Mouse (Mus musculus) lung, embryonic 16.5 days (tissue): ENCODE measurements at regions not wholly inside any gene's neighbourhood (a gene's known extent, or its start where the extent isn't known, plus 50 kb on each side); places are given as distances from the start of the nearest gene placed in this dataset.
A peak's percentile ranks its signal among the peaks of the same experiment; 100 is the strongest.

ENCODE experiments used
- ATAC-seq: fragments of 200-750 bp; cut with Nextera tagmentation; 2 replicates; pipeline ENCODE4 v1.8.0; 2017; ENCODE audit warnings: low read depth, mild to moderate bottlenecking, moderate library complexity
- H3K27ac ChIP-seq: fragments of 300-500 bp; sonication (generic); 2 replicates; pipeline ENCODE4 v1.5.1; 2014; ENCODE audit warnings: mild to moderate bottlenecking, control low read depth, low read length
- H3K27me3 ChIP-seq: fragments of 300-500 bp; sonication (generic); 2 replicates; pipeline ENCODE4 v1.6.1; 2014; ENCODE audit warnings: low read depth, low read length, mixed read lengths; ENCODE audit not compliant: control insufficient read depth, insufficient read depth
- H3K36me3 ChIP-seq: fragments of 300-500 bp; sonication (generic); 2 replicates; pipeline ENCODE4 v1.6.1; 2014; ENCODE audit warnings: low read length; ENCODE audit not compliant: control insufficient read depth, insufficient read depth
- H3K4me1 ChIP-seq: fragments of 300-500 bp; sonication (generic); replicated peaks from 2 replicates; pipeline ENCODE4 v1.6.1; 2014; ENCODE audit warnings: low read length, mixed read lengths; ENCODE audit not compliant: control insufficient read depth, insufficient read depth
- H3K4me2 ChIP-seq: fragments of 300-500 bp; sonication (generic); 2 replicates; pipeline ENCODE4 v1.6.1; 2014; ENCODE audit warnings: low read depth, low read length, control low read depth
- H3K4me3 ChIP-seq: fragments of 300-500 bp; sonication (generic); 2 replicates; pipeline ENCODE4 v1.5.1; 2014; ENCODE audit warnings: mild to moderate bottlenecking, low read length, control low read depth
- H3K9ac ChIP-seq: fragments of 300-500 bp; sonication (generic); 2 replicates; pipeline ENCODE4 v1.6.1; 2014; ENCODE audit warnings: low read length, control low read depth
- H3K9me3 ChIP-seq: fragments of 300-500 bp; sonication (generic); 2 replicates; pipeline ENCODE4 v1.6.1; 2016; ENCODE audit warnings: low read length; ENCODE audit not compliant: control insufficient read depth
- WGBS: fragments of 180-500 bp; shearing (Covaris S2); extraction: QIAGEN DNeasy Blood & Tissue Kit; methylation state at CpG from one replicate; pipeline ENCODE4 v1.1.7; 2014; 5-methylcytosine and 5-hydroxymethylcytosine counted together

DNA sequence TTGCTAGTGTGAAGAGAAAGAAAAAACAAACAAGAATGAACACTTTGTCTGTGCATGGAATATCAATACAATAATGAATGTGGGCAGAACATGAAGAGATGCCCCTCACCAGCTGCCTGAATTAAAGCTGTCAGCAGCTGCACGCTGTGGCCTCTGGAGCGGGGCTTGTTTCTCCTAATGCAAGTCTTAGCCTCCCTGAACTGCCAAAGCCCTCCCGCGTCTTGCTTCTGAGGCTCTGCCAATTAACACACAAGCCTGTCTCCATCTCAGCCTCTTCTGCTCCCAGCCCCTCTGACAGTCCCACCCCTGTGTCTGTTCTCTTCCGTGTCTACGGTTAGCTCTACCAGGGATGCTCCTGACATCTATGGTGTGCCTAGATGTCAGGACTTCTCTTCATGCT lies 265.1 kb downstream of the Prdm2 start:
- H3K9me3 ChIP-seq, result no peaks in the 10 kb centered on the region
- H3K4me1 ChIP-seq, result no peaks in the 10 kb centered on the region
- no peaks in the 10 kb centered on the region for H3K36me3 ChIP-seq
- no peak for ATAC-seq
- WGBS, result 74% methylated on average over 6 of the region's 6 CpGs
- H3K9ac ChIP-seq, result no peak overlapping the region
- H3K27me3 ChIP-seq, result no peaks in the 10 kb centered on the region
- H3K4me3 ChIP-seq, result no peak overlapping the region
- no peak overlapping the region for H3K4me2 ChIP-seq
- H3K27ac ChIP-seq, result no peak overlapping the region

DNA sequence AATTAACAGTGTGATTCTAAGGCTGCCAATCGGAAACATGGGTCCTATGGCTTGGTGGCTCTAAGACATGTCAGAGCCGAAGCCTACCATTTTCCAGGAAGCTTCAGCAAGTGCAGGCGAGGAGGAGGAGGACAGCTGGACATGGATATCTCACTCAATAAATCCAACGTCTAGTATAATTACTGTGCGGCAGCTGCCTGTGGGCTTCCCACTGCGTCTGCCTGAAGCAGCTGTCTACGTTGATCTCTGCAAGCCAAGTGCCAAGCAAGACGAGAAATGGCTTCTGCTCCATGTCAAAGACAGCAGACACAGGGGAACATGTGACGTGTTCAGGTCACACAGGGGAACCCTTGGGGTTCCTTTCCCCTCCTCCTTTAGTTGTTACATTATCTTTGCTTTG lies 279.2 kb downstream of the Prdm2 start:
- no peak overlapping the region for H3K4me3 ChIP-seq
- no peak overlapping the region for H3K4me2 ChIP-seq
- H3K9ac ChIP-seq, result no peak overlapping the region
- H3K4me1 ChIP-seq, result no peaks in the 10 kb centered on the region
- H3K36me3 ChIP-seq, result no peaks in the 10 kb centered on the region
- ATAC-seq, result peak; percentile 88
- H3K9me3 ChIP-seq, result no peaks in the 10 kb centered on the region; the same call in 1 of the 2 replicates
- H3K27ac ChIP-seq, result no peak overlapping the region
- H3K27me3 ChIP-seq, result no peaks in the 10 kb centered on the region
- 50% methylated on average over 9 of the region's 9 CpGs for WGBS

DNA sequence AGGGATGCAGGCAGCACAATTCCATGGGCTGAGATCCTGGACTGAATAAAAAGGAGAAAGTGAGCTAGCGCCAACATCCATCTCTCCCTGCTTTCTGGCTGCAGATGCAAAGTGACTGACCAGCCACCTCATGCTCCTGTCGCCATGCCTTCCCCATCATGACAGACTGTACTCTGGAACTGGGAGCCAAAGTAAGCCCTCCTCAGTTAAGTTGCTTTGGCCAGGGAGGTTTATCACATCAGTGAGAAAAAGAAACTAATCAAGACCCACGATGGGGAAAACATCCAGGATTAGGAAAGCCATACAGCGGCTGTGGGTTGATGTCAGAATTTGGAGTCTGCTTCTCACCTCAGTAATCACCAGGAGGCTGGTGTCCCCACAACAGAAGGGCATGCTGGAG lies 283.6 kb downstream of the Prdm2 start:
- Histone ChIP-seq H3K4me1 (no peaks in the 10 kb centered on the region), H3K4me2 (no peak overlapping the region), H3K9ac (no peak overlapping the region), H3K9me3 (no peaks in the 10 kb centered on the region; the same call in 1 of the 2 replicates), H3K27ac (no peak overlapping the region), H3K27me3 (no peaks in the 10 kb centered on the region), H3K4me3 (no peak overlapping the region), H3K36me3 (no peaks in the 10 kb centered on the region)
- 88% methylated on average over 4 of the region's 4 CpGs for WGBS
- ATAC-seq, result no peak

GRCm38 (mm10) chr4:142927328-142928108 lies 285.3 kb downstream of the Prdm2 start:
- H3K36me3 ChIP-seq, result no peaks in the 10 kb centered on the region
- H3K9me3 ChIP-seq, result no peaks in the 10 kb centered on the region; the same call in 1 of the 2 replicates
- no peak overlapping the region for H3K4me3 ChIP-seq
- no peak overlapping the region for H3K27ac ChIP-seq
- no peaks in the 10 kb centered on the region for H3K27me3 ChIP-seq
- peak; percentile 49; the same call in 1 of the 2 replicates for ATAC-seq
- H3K4me1 ChIP-seq, result no peaks in the 10 kb centered on the region
- no peak overlapping the region for H3K4me2 ChIP-seq
- whole genome bisulfite sequencing, result 59% methylated on average over 7 of the region's 7 CpGs
- H3K9ac ChIP-seq, result no peak overlapping the region

DNA sequence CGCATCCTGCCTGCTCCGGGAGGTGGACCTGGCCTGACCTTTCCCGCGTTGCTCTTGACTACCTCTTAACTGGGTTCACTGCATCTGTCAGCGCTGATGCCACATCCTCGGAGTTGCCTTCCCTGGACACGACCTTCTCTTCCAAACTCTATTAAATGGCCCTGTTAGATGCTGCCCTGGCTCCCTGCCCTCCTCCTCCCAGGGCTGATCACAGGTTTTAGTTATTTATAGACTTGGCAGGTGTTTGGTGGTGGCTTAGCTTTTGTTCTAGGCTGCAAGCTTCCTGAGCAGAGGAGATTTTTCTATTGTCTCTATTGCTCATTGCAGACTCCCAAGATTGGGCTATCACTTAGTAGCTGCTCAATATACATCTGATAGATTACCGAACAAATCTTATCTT lies 287.7 kb downstream of the Prdm2 start:
- Histone ChIP-seq H3K9me3 (no peaks in the 10 kb centered on the region; the same call in 1 of the 2 replicates), H3K9ac (no peak overlapping the region), H3K36me3 (no peaks in the 10 kb centered on the region), H3K27ac (no peak overlapping the region), H3K4me3 (no peak overlapping the region), H3K27me3 (no peaks in the 10 kb centered on the region), H3K4me1 (no peaks in the 10 kb centered on the region), H3K4me2 (no peak overlapping the region)
- ATAC-seq, result no peak
- 55% methylated on average over 8 of the region's 8 CpGs for WGBS

GRCm38 (mm10) chr4:142909355-142909947 lies 303.3 kb downstream of the Prdm2 start:
- no peak overlapping the region for H3K4me3 ChIP-seq
- H3K9me3 ChIP-seq, result no peaks in the 10 kb centered on the region
- no peaks in the 10 kb centered on the region for H3K4me1 ChIP-seq
- no peaks in the 10 kb centered on the region for H3K36me3 ChIP-seq
- no peaks in the 10 kb centered on the region for H3K27me3 ChIP-seq
- H3K27ac ChIP-seq, result no peak overlapping the region
- no peak for ATAC-seq
- 44% methylated on average over 17 of the region's 17 CpGs for WGBS
- no peak overlapping the region for H3K9ac ChIP-seq
- no peak overlapping the region for H3K4me2 ChIP-seq

- no peak overlapping the region for H3K27ac ChIP-seq
- ATAC-seq, result no peak
- no peaks in the 10 kb centered on the region for H3K36me3 ChIP-seq
- H3K9me3 ChIP-seq, result no peaks in the 10 kb centered on the region
- WGBS, result 52% methylated on average over 6 of the region's 6 CpGs
- no peak overlapping the region for H3K4me2 ChIP-seq
- no peak overlapping the region for H3K9ac ChIP-seq
- peaks cover 6% of the 10 kb centered on the region; the same call in 1 of the 2 replicates for H3K4me1 ChIP-seq
- no peaks in the 10 kb centered on the region for H3K27me3 ChIP-seq
- H3K4me3 ChIP-seq, result no peak overlapping the region
Measured at GRCm38 (mm10) chr4:142908782-142909181, 304.0 kb downstream of the Prdm2 start.

GRCm38 (mm10) chr4:142903356-142904032 lies 309.3 kb downstream of the Prdm2 start:
- WGBS, result 56% methylated on average over 9 of the region's 9 CpGs
- Histone ChIP-seq H3K9me3 (no peaks in the 10 kb centered on the region), H3K36me3 (no peaks in the 10 kb centered on the region), H3K9ac (no peak overlapping the region), H3K4me2 (no peak overlapping the region), H3K27me3 (no peaks in the 10 kb centered on the region), H3K27ac (no peak overlapping the region), H3K4me1 (peaks cover 6% of the 10 kb centered on the region; the same call in 1 of the 2 replicates), H3K4me3 (no peak overlapping the region)
- ATAC-seq, result peak; percentile 92

- Histone ChIP-seq H3K4me1 (peaks cover 6% of the 10 kb centered on the region; the same call in 1 of the 2 replicates), H3K36me3 (no peaks in the 10 kb centered on the region), H3K9me3 (peaks cover 9% of the 10 kb centered on the region), H3K4me3 (no peak overlapping the region), H3K27ac (no peak overlapping the region), H3K9ac (no peak overlapping the region), H3K27me3 (no peaks in the 10 kb centered on the region), H3K4me2 (no peak overlapping the region)
- no peak for ATAC-seq
- WGBS, result 87% methylated on average over 9 of the region's 9 CpGs
Measured at GRCm38 (mm10) chr4:142900792-142901191, 312.0 kb downstream of the Prdm2 start.
